Mouse (Mus musculus): ENCODE measurements around the gene Grm8. TPM values are rescaled to one million over a fixed set of nuclear protein-coding genes. Genes with fewer than 3 reads are reported as not detected.
A peak's percentile ranks its signal among the peaks of the same experiment; 100 is the strongest.

The Grm8 gene
- not detected for total RNA-seq (2021)
- long read RNA-seq, experiment 1 = 0 reads
- long read RNA-seq, experiment 2 = 0 reads

DNA sequence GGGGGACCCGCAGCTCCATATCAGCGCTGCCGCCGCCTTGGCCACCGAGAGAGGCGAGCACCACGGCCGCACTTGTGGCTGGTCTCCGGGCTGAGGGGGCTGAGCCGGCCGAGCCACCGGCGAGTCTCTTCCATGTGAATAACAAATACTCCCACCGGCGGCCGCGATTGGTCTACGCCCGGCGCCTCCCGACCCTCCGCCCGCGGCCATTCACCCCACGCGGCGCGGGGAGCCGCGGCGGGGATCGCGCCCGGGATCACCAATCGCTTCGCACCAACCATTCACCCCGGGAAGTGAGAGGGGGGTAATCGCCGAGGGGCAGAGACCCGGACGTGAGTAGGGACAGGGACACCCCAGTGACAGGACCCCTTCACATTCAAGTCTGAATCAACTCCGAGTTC lies at the start of gene Grm8:
Gene Grm8 (minus strand): TSS at position 178 of the 401 bp plus-strand sequence.
- DNase-seq = peak; percentile 0 to 2

DNA sequence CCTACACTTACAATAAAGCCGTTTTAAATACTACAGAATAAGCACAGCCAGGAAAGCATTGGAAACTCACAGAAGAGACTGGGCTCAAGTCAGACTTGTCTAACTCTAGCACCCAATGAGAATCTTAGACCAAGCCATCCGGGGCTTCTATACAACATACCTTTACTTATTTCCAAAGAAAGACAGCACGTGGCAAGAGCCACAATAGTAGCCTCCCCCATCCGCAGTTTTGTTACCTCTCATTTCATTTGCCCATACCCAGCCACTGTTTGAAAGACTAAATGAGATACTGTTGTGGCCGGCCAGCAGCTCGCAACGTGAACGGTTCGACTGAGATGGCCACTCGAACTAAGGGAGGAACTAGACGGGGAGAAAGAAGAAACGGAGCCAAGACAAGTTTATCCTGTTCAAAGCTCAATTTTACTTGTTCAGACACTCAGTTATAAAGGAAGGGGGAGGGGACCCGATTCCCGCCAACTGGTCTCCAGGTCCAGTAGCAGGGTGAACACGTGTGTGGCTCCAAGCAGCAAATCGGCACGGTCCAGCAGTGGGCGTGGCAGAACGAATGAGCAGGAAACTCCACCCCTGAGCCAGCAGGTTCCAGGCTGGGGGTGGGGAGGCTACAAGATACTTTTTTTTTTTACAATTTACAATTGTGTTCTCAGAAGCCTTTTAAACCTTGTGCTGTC lies 35.0 kb upstream of the Grm8 start:
- no peak for DNase-seq

DNA sequence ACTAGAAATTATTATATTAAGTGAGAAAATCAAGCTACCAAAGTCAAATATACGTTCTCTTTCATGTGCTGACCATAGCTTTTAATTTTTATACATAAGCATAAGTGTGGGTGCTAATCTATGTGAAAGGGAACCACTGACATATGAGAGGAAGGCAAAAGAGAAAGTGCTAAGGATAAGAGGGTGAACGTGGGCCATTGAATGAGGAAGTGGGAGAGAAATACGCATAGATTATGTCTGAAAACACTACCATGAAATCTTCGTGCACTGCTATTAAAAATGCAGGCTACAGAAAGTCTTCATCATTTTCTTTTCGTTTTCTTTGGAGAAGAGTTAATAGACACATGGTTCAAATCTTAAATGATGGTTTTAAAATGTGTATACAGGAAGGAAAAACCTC lies 25.4 kb upstream of the Grm8 start:
- no peak for DNase-seq

DNA sequence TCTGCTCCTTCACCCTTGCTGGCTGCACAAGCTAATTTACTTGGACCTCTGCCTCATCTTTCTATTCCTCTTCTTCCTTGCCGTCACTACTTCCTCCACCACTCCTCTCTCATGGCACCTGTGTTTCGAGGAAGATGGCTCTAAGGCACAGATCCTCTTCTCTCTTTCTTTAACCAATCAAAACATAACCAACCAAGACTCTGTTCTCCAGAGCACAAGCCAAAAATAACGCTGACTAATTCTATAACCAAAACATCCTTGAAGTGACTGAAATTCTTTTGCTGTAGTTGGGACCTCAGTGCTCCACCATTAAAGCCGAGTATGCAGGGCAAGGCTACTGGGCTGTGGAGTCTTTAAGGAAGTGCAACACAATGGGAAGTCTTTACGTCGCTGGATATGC lies 11.5 kb upstream of the Grm8 start:
- DNase-seq = no peak

DNA sequence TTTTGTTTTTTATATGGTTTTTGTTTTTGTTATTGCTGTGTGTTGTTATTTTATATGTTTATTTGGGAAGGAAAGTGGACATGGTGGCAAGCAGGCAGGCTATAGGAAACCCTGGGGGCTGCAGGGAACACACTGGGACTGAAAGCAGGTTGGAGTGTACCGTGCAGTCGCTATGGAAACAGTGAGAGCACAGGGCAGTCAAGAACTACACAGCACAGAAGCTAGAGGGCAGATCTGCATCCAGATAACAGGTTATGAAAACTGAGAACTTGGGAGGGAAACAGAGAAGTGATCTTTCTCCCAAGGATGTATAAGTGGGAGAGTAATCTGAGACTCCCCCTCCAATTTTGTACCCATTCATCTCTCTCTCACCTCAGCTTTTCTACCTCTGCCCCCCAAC lies 7.4 kb upstream of the Grm8 start:
- no peak for DNase-seq

DNA sequence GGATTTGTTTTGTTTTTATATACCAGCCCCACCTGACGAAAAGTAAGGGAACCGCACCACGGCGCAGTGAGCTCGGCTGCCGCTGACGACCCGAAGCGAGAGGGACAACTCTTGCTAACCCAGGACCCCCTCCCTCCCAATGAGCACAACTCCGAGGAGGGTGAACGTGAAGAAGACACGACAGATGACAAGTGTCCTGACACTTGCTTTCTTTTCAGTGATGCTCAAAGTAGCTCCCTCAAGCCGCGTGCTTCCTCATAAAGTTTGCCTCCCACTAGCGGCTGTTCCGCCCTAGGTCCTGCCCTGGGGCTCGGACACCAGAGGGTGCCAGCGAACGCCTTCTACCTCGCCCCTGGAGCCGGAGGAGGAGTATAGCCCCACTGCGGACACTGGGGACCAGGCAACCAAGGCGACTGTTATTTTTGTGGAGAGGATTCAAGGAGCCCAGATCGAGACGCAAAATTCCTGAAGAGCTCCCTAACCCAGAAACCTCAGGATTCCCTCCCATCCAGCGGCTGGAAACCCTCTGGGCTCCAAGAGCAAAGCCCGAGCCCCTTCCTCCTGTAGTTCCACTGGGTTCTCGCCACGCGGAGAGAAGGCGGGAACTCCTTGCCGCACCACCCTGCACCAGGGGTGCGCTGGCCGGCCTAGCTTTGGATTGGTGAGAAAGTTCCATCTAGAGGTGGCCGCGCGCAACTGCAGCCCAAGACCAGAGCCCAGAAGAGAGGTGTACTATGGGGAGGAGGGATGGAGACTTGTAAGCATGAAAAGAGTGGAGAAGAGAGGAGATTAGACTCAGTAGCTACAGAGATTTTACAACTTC lies 644 bp upstream of the Grm8 start:
- DNase-seq = peak; percentile 68 to 84

DNA sequence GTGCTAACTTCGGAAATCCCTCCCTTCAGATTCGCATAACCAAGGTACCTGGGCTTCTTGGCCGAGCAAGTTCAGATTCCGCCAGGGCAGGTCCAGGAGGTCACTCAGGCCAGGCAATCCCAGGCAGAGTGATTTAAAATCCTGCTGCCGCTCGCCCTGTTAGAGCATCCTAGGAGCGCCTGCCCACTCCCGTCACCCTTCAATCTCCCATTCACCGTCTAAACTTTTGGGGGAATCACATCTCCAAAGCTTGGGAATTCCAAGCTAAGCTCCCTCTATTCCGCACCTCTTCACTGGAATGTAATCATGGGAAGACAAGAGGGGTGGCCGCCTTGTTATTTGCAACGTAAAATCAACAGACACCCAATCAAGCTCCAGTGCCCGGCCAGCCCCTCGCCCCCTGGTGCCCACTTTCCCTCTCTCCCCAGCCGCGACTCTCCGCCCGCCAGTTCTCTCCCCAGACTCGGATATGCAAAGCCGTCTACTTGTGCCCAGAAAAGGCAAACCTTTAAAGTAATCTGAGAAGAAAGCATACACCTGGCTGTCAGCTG lies 652 bp downstream of the Grm8 start:
- DNase-seq = peak in 1 of 2 experiments; percentile 2

DNA sequence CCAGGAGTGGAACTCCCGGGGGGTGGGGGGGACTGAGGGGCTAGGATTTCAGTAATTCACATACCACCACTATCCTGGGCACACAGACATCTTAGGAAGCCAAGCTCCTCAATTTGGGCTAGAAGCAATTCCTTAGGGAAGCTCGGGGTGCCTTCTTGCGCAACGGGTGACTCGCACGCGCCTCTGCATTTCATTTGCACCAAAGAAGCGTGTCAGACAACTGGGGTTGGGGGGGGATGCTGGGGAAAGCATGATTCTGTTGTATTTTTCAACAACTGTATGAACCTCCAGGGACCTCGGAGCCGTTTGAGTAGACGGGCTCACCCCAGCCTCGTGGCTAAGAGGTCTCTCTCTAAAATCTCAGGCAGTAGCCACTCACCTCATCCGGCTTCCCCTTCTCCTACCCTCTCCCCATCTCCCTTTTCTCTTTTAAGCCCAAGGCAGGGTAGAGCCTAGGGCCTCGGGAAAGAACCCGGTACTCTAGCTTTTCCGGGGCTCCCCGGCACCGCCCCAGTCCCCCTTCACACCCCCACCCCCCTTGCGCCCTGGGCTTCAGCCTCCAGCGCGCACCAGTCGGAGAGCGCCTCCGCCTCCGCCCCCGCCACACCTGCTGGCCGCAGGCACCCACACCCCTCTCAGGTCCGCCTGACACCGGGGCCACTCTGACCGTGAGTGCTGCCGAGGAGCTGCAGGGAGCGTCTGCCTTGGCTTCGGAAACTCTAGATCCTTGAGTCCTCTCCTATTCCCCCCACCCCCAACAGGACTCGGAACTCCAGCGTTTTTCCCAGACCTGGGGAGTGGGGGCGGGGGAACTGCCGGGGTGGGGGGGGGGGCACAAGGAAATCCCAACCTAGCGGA lies 1.5 kb downstream of the Grm8 start:
- peak; percentile 4 to 5 for DNase-seq

DNA sequence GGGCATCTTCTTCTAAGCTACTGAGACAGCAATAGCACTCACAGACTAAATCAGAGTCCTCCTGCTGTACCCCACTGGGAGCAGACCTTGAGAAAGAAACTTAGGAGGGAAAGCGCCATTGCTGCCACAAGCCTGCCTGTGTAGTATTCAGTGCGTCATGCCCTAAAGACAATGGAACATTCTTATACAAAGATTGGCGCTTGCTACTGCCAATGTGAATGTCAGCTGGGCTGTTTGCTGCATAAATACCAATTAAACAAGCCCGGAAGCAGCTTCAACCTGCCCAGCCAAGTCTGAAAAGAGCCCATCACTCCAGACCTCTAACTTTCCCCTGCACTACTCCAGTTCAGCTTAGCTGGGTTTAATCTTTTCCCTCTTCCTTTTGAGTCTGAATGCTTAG lies 2.9 kb downstream of the Grm8 start:
- no peak for DNase-seq

DNA sequence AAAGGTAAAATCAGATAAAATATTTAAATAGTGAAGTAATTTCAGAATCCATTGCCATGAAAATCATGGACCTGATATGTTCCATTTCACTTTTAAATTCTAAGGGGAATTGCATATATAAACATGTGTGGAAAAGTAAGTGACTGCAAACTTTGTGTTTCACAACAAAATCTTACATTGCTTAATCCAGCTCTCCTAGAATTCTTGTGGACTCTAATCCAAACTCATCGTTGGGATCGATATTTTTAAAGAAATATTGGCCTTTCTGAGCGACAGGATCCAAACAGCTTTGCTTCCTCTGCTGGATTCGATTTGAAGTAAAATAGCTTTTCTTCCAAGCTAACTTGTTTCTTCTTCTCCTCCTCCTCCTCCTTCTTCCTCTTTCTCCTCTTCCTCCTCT lies 6.1 kb downstream of the Grm8 start:
- no peak for DNase-seq

DNA sequence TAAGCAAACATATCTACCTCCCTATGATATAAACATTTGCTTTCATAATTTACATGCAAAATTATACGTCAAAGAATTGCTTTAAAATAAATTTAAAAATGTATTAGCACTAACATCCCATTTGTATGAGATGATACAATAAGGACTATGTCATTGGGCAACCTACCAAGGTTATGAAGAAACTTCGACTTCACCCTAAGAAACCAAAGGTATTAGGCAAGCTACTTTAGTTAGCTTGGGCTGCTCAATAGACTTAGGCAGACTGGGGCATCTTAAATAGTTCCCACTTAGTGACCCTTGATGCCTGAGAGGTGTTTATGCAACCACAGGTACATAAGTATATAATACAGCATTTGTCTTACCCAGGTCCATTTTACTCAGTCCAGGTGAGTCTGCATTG lies 19.5 kb downstream of the Grm8 start:
- no peak for DNase-seq

DNA sequence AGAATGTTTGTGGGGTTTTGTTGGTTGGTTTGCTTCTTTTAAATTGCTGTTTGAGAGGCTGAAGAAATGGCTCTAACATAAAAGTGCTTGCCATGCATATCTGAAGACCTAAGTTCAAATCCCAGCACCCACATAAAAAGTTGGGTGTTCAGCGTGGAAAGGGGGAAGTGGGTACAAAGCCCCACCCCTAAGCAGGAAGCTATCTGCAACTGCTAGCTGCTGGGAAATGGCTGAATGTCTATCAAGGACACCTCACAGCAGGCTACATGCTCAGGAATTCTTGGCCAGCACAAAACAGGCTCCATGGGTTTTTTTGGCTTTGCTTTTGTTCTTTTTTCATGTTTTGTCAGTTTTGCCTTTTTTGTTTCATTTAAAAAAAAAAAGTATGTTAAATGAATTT lies 20.1 kb downstream of the Grm8 start:
- no peak for DNase-seq

DNA sequence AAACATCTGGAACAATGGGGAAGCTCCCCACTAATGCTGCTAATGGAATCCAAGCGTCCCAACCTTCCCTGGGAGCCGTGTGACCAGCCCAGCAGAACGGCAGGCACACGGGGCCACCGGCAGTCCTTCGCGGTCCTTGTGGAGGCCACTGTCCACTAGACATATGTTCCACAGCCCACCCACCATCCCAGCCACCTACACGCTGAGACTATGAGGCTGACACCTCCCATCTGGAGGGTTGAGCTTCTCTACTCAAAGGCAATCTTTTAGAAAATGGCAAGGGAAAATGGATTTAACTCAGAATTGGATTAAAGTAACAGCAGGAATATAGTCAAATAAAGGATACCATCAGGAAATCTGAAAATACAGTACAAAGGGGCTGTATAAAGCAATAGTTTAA lies 23.4 kb downstream of the Grm8 start:
- DNase-seq = no peak

DNA sequence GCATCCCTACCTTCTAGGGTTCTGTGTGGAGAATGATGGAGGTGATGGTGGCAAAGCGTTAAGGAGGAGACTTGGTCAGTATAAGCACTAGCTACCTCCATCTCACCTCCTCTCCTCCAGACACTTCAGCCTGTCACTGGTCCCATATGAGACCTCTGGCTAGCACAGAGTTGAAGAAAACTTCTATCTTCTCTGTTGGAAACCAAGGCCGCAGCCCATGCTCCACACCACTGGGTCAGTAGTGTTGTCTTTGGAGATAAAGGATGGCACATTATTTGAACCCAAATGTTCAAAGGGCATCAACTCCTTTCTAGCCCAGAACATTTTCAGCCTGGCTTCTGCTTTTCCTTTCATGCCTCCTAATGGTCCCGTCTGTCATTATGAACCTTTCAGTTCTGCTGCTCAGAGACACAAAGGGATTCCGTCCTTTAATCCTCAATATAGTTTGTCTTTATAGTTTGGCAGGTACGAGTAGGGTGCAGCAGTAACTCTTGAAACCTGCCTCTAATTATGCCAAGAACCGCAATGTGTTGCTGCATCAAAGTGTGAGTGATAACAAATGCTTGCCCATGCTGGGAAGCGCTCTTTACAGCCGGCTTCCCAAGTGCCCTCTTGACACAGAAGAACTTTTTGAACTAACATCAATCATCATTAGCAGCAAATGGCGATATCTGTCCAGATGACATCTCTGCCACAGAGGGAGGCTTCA lies 32.2 kb downstream of the Grm8 start:
- no peak for DNase-seq

DNA sequence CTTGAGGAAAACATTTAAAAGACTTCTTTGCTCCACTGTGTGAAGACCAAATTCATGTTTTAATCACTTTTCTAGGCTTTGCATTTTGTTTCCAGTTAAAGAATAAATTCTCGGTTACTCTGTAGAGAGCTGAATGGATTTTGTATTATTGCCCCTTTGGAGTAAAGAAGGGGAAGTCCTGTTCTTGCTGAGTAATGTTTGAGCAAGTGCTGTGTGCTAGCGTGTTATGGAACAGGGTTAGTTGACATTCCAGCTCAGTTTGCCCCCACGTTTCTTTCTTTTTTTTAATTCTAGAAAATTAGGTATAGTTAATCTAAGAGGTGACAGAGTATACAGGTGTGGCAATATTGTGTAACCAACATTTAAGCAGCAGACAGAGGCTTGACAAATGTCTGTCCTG lies 35.0 kb downstream of the Grm8 start:
- no peak for DNase-seq

DNA sequence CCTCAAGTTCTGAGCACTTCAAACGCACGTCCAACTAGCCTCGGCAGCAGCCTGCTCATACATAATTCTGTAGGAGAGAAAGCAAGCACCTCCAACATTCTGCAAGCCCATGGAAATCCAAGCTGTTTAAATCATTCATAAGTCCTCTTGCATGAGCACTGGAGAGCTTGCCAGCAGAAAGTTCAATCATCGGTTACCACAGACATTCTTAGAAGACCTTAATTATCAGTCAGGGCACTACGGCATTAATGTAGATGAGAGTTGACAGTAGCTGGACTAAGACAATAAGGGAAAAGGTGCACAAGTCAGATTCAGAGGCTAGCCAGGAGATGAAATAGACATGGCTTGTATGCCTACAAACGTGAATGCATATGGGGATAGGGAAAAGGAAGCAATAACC lies 42.5 kb downstream of the Grm8 start:
- DNase-seq = no peak

DNA sequence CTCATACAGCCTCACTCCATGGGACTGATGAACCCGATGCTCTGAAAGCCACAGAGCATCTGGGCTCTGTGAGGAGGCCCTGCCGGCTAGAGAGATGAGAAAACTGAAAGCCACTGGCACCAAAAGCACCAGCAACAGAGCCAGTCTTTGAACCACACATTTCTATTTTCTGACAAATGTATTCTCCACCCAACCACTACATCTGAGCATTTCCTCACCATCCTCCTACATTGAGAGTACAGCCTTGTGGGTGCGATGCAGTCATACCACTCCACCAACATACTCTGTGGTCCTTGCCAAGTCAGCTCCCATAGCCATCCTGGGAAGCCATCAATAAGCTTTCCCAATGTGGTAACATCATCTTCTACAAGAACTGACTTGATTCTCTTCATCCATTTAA lies 43.1 kb downstream of the Grm8 start:
- no peak for DNase-seq

DNA sequence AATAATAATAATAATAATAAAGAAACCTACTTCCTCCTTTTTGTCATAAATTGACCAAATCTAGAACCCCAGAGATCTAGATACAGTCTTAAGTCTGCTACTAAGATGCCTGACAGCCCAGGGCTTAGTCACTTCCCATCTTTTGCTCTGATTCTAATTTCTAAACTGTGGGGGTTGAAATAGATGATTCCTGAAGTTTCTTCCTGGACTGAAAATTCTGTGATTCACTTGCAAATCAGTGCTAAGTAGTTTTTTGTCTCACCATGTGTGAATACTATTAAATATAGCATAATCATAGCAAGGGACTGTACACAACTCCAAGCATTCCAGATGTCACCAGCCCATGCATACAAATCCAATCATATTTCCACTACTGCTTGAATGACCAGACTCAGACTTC lies 44.0 kb downstream of the Grm8 start:
- DNase-seq = no peak

DNA sequence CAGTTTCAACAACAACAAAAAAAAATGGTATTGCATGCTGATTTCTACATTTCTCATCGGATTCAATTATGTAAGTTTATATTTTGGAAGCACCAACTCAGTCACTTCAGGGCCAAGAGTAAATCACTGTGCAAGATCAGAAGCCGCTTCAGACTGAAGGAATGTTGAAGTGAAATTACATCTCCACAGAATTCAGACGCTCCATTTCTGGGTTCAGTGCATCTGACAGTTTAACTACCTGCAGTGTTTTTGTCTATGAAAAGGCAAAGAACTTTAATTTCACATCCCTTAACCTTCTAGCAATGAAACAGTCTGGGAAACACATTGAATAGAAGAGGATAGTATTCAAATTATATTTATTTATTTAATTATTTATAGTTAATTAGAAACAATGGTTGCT lies 59.4 kb downstream of the Grm8 start:
- no peak for DNase-seq

DNA sequence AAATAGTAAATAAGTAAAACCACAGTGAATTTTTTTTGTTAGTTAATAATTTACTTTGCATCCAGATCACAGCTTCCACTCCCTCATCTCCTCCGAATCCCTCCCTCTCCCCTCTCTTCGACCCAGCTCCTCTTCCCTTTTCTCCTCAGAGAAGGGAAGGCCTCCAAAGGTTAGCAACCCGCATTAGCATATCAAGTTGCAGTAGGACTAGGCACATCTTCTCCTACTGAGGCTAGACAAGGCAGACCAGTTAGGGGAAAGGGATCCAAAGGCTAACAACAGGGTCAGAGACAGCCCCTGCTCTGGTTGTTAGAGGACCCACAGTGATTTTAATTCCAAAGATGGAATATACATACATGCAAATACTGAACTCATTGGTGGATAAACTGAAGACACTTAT lies 60.5 kb downstream of the Grm8 start:
- DNase-seq = no peak

DNA sequence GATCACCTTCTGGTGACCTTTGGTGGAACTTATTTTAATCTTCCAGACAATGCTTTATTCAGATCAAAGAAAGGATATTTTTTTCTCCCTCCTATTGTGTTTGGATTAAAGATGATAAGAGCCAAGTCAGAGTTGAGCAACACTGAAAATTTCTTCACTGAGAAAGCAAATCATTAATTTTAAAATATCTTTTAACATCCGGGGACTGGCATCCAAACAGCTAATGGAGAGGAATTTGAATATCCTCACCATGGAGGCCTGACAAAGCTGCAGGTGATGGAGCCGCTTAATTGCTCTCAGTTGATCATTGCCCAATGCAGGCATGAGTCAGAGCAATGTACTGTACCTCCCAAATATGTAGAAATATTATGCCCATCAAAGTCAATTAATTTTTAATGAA lies 83.0 kb downstream of the Grm8 start:
- no peak for DNase-seq

DNA sequence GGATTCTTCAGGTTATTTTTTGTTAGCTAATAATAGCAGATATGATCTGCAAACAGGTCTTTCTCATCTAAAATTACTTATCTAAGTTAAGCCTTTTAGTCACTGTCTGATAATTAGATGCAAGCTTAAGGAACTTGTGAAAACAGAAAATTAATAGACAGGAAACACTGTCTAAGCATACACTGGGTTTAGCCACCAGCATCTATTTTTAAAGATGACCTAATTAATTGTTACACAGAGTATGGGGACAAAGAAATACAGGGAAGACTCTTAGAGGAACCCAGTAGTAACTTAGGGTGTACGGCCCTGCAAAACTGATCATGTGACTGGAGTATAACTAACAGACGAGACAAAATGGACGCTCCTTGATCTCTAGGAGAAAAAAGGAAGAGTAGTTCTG lies 92.6 kb downstream of the Grm8 start:
- no peak for DNase-seq
